Mouse (Mus musculus) left cerebral cortex, postnatal 36 days (tissue): ENCODE data around the gene Vpreb3. TPM values are rescaled to one million over a fixed set of nuclear protein-coding genes. Genes with fewer than 3 reads are reported as not detected.
"Not testable (repeated sequence)": the region's sequence is repeated elsewhere in the genome, so short reads cannot be mapped to it uniquely, and the experiment has no call there.

Experiments used
- DNase-seq, 2 experiments: peaks; one replicate each; pipeline ENCODE4 v3.0.0; 2021 to 2022; ENCODE audit warnings: low spot score in 2 of 2, mixed read lengths in 1 of 2
- intact Hi-C: fragments of 180-260 bp; cut with DNase I; formaldehyde crosslinking; loops from one replicate; pipeline ENCODE4 v1.15.1; 2025
- total RNA-seq, 2 experiments: library from RNA; stranded (reverse); gene quantifications; 2 replicates each; pipeline ENCODE4 v1.2.3; 2021

Gene Vpreb3
- total RNA-seq, 2 experiments from 2014 or later: not detected

GRCm38 (mm10) chr10:75949053-75950045, 6.5 kb downstream of the Vpreb3 start:
- intact Hi-C loops: loop anchor here (2.0 to 10.0 kb wide), 2 partner anchors 205 to 365 kb away; partner anchors contain the start of gene Ggt5
- DNase-seq: no peak

- intact Hi-C loops: loop anchor here (1.0 to 10.0 kb wide), 4 partner anchors 54 to 366 kb away; partner anchors contain the start of gene Ggt5
Observed at GRCm38 (mm10) chr10:75950791-75951210, 7.9 kb downstream of the Vpreb3 start.

GRCm38 (mm10) chr10:75951424-75952050, 8.7 kb downstream of the Vpreb3 start:
- no peak for DNase-seq
- intact Hi-C loops: loop anchor here (1.0 to 10.0 kb wide), 4 partner anchors 54 to 367 kb away; partner anchors contain the start of gene Ggt5

More at GRCm38 (mm10) chr10:75950791-75951210, 7.9 kb downstream of the Vpreb3 start:
- no peak for DNase-seq

- intact Hi-C loops: loop anchor here (10.0 kb wide), 1 partner anchor 370 kb away; the partner anchor contains the start of gene Ggt5
- DNase-seq: no peak
Observed at GRCm38 (mm10) chr10:75954381-75954811, 11.5 kb downstream of the Vpreb3 start, which contains the start of gene Gm5134. Gm5134 (plus strand) TSS chr10:75954514.

- no peak for DNase-seq
- intact Hi-C loops: no loop called here
Observed at GRCm38 (mm10) chr10:75973846-75974245, 31.0 kb downstream of the Vpreb3 start.

GRCm38 (mm10) chr10:75975216-75975615, 32.4 kb downstream of the Vpreb3 start:
- intact Hi-C loops: no loop called here
- no peak for DNase-seq

- intact Hi-C loops: no loop called here
- DNase-seq: no peak
Observed at GRCm38 (mm10) chr10:75978119-75978834, 35.4 kb downstream of the Vpreb3 start.

- no peak for DNase-seq
- intact Hi-C loops: no loop called here
Observed at GRCm38 (mm10) chr10:75978835-75979157, 35.9 kb downstream of the Vpreb3 start.

GRCm38 (mm10) chr10:75979432-75979831, 36.6 kb downstream of the Vpreb3 start:
- no peak for DNase-seq
- intact Hi-C loops: no loop called here

- intact Hi-C loops: no loop called here
- DNase-seq: no peak
Observed at GRCm38 (mm10) chr10:75990430-75991042, 47.7 kb downstream of the Vpreb3 start.

- intact Hi-C loops: no loop called here
- no peak for DNase-seq
Observed at GRCm38 (mm10) chr10:75993616-75994240, 50.9 kb downstream of the Vpreb3 start.

GRCm38 (mm10) chr10:75994531-75995210, 51.8 kb downstream of the Vpreb3 start:
- DNase-seq: not testable (repeated sequence)

GRCm38 (mm10) chr10:75995463-75995862, 52.6 kb downstream of the Vpreb3 start:
- DNase-seq: no peak
- intact Hi-C loops: no loop called here

More at GRCm38 (mm10) chr10:75994531-75995210, 51.8 kb downstream of the Vpreb3 start:
- intact Hi-C loops: not testable (repeated sequence)

- DNase-seq: no peak
- intact Hi-C loops: no loop called here
Observed at GRCm38 (mm10) chr10:75996315-75996714, 53.5 kb downstream of the Vpreb3 start.
